35 mouse cellular contexts compared by ENCODE assay signal in the genomic region with DNA sequence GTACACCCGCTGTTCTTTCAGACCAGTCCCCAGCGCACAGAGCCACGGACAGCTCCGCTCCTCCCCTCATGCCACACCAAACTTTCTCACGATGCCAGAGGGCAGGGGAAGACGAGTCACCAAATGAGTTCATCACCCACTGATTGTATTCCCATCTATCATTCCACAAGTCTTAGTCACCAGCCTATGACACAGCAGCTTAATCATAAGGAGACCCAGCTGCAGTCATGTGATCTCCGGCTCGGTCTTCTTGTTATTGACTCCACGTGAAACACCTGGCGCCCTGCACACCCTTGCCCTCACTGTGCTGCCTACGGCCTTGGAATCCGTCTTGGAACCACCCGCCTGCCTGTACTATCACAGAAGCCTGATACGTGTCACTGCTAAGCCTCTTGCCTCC. TPM values are rescaled to one million over a fixed set of nuclear protein-coding genes. Genes with fewer than 3 reads are reported as not detected.
DNase-seq lines count a peak whose midpoint lies in the region; ATAC-seq lines count a peak whose summit lies in the region.
"Had no signal": no experiment of that assay in that cellular context is flagged by ENCODE, and none has a peak within 500 bp of the region (broad histone marks: within the 10 kb centered on the region; RNA-seq: fewer than 3 reads in every experiment).

No protein-coding gene starts in this region.

- H3K36me3 ChIP-seq in heart, embryonic 12.5 days = peaks cover 77% of the 10 kb centered on the region
- H3K36me3 ChIP-seq in intestine, embryonic 16.5 days (ENCODE audit: control insufficient read depth, insufficient read depth, low read length) = peaks cover 8% of the 10 kb centered on the region
- peaks cover 20% of the 10 kb centered on the region for H3K36me3 ChIP-seq in midbrain, embryonic 16.5 days (ENCODE audit: control insufficient read depth, insufficient read depth, low read length)
- H3K36me3 ChIP-seq in midbrain, embryonic 11.5 days (ENCODE audit: control insufficient read depth, insufficient read depth, low read length) = peaks cover 9% of the 10 kb centered on the region; the same call in 1 of the 2 replicates

- no peak for ATAC-seq in heart, embryonic 12.5 days (ENCODE audit: insufficient number of reproducible peaks, low FRiP score)
- peak; percentile 49 for ATAC-seq in intestine, embryonic 16.5 days
- no peak for ATAC-seq in midbrain, embryonic 16.5 days
- no peak for ATAC-seq in midbrain, embryonic 11.5 days (ENCODE audit: low FRiP score)
- no peak for ATAC-seq in granulocyte monocyte progenitor cell, adult 5-6 weeks (replicated peaks; ENCODE audit: poor library complexity, severe bottlenecking)
- ATAC-seq: activated CD4-positive, CD25-positive, alpha-beta regulatory T cell, adult 4 months; forebrain, embryonic 13.5 days; liver, embryonic 12.5 days; midbrain, embryonic 13.5 days had no signal

- peaks cover 48% of the 10 kb centered on the region for H3K4me1 ChIP-seq in heart, embryonic 12.5 days (replicated peaks)
- no peaks in the 10 kb centered on the region for H3K4me1 ChIP-seq in intestine, embryonic 16.5 days (ENCODE audit: control insufficient read depth, insufficient read depth, low read length)
- no peaks in the 10 kb centered on the region for H3K4me1 ChIP-seq in midbrain, embryonic 16.5 days (ENCODE audit: control insufficient read depth, insufficient read depth, low read length)
- no peaks in the 10 kb centered on the region for H3K4me1 ChIP-seq in midbrain, embryonic 11.5 days (ENCODE audit: control insufficient read depth, insufficient read depth, low read length)
- H3K4me1 ChIP-seq: forebrain, embryonic 13.5 days; midbrain, embryonic 13.5 days had no signal

- H3K9me3 ChIP-seq in heart, embryonic 12.5 days (replicated peaks) = no peaks in the 10 kb centered on the region
- H3K9me3 ChIP-seq in intestine, embryonic 16.5 days (ENCODE audit: control insufficient read depth, low read length) = no peaks in the 10 kb centered on the region
- no peaks in the 10 kb centered on the region for H3K9me3 ChIP-seq in midbrain, embryonic 16.5 days (replicated peaks; ENCODE audit: control insufficient read depth, low read length, poor library complexity, severe bottlenecking)
- H3K9me3 ChIP-seq in midbrain, embryonic 11.5 days (ENCODE audit: control insufficient read depth, low read length) = no peaks in the 10 kb centered on the region
- H3K9me3 ChIP-seq: forebrain, embryonic 13.5 days; hindbrain, embryonic 12.5 days; limb, embryonic 13.5 days; liver, embryonic 12.5 days; midbrain, embryonic 13.5 days; neural tube, embryonic 12.5 days had no signal

- H3K4me2 ChIP-seq in heart, embryonic 12.5 days = no peak overlapping the region
- H3K4me2 ChIP-seq in intestine, embryonic 16.5 days (ENCODE audit: low read depth, low read length) = no peak overlapping the region
- no peak overlapping the region for H3K4me2 ChIP-seq in midbrain, embryonic 16.5 days (ENCODE audit: low read length)
- H3K4me2 ChIP-seq in midbrain, embryonic 11.5 days = no peak overlapping the region
- H3K4me2 ChIP-seq: forebrain, embryonic 13.5 days; hindbrain, embryonic 12.5 days; limb, embryonic 13.5 days; liver, embryonic 12.5 days; lung, embryonic 14.5 days; midbrain, embryonic 13.5 days; neural tube, embryonic 12.5 days had no signal

- no peak overlapping the region for H3K27ac ChIP-seq in heart, embryonic 12.5 days (ENCODE audit: poor library complexity, severe bottlenecking)
- H3K27ac ChIP-seq in intestine, embryonic 16.5 days (ENCODE audit: low read length) = no peak overlapping the region
- no peak overlapping the region for H3K27ac ChIP-seq in midbrain, embryonic 16.5 days (ENCODE audit: low read length)
- H3K27ac ChIP-seq in midbrain, embryonic 11.5 days (ENCODE audit: low read depth, low read length) = no peak overlapping the region
- H3K27ac ChIP-seq: forebrain, embryonic 13.5 days; gastrocnemius, adult 2 months; hindbrain, embryonic 12.5 days; layer of hippocampus, adult 2 months; limb, embryonic 13.5 days; liver, embryonic 12.5 days; midbrain, embryonic 13.5 days; neural tube, embryonic 12.5 days had no signal

- H3K27me3 ChIP-seq in heart, embryonic 12.5 days (replicated peaks) = no peaks in the 10 kb centered on the region
- no peaks in the 10 kb centered on the region for H3K27me3 ChIP-seq in intestine, embryonic 16.5 days (replicated peaks; ENCODE audit: control insufficient read depth, insufficient read depth, low read length)
- no peaks in the 10 kb centered on the region for H3K27me3 ChIP-seq in midbrain, embryonic 16.5 days (ENCODE audit: control insufficient read depth, insufficient read depth, low read depth, low read length)
- no peaks in the 10 kb centered on the region for H3K27me3 ChIP-seq in midbrain, embryonic 11.5 days (ENCODE audit: control insufficient read depth, insufficient read depth, low read length)
- H3K27me3 ChIP-seq: forebrain, embryonic 13.5 days; hindbrain, embryonic 12.5 days; limb, embryonic 13.5 days; liver, embryonic 12.5 days; midbrain, embryonic 13.5 days; neural tube, embryonic 12.5 days had no signal

- DNase-seq in heart, adult 11 months = peak; percentile 88
- DNase-seq in NIH3T3 (ENCODE audit: low read depth) = peak; percentile 44
- DNase-seq in midbrain, embryonic 11.5 days (ENCODE audit: low spot score, missing footprints) = no peak
- DNase-seq in kidney, postnatal 25 days = no peak
- DNase-seq: adrenal gland, postnatal 10 days; B cell, adult 2 months; cerebellum, adult 8-10 months; gastrocnemius, adult 2 months; heart, adult 18-20 months; kidney, adult 2 months; kidney, postnatal 14 days; lung, embryonic 14.5 days; retina, postnatal 1 day; right cerebral cortex, postnatal 25 days; thymus, adult 2 months had no signal

- no peak overlapping the region for H3K9ac ChIP-seq in heart, embryonic 12.5 days
- H3K9ac ChIP-seq in intestine, embryonic 16.5 days (ENCODE audit: low read depth, low read length) = no peak overlapping the region
- H3K9ac ChIP-seq in midbrain, embryonic 16.5 days (ENCODE audit: low read depth, low read length) = no peak overlapping the region
- no peak overlapping the region for H3K9ac ChIP-seq in midbrain, embryonic 11.5 days (ENCODE audit: low read length)
- H3K9ac ChIP-seq: forebrain, embryonic 13.5 days; hindbrain, embryonic 12.5 days; limb, embryonic 13.5 days; liver, embryonic 12.5 days; lung, embryonic 14.5 days; midbrain, embryonic 13.5 days; neural tube, embryonic 12.5 days had no signal

- 82% methylated on average over 14 of the region's 14 CpGs for WGBS in heart, embryonic 12.5 days
- WGBS in intestine, embryonic 16.5 days = 79% methylated on average over 14 of the region's 14 CpGs
- WGBS in midbrain, embryonic 16.5 days = 92% methylated on average over 14 of the region's 14 CpGs
- WGBS in midbrain, embryonic 11.5 days = 92% methylated on average over 14 of the region's 14 CpGs

- H3K4me3 ChIP-seq in heart, embryonic 12.5 days = no peak overlapping the region
- H3K4me3 ChIP-seq in intestine, embryonic 16.5 days (ENCODE audit: low read length) = no peak overlapping the region
- no peak overlapping the region for H3K4me3 ChIP-seq in midbrain, embryonic 16.5 days (ENCODE audit: low read depth, low read length)
- no peak overlapping the region for H3K4me3 ChIP-seq in midbrain, embryonic 11.5 days (ENCODE audit: low read depth, low read length)
- H3K4me3 ChIP-seq: forebrain, embryonic 13.5 days; gastrocnemius, adult 2 months; hindbrain, embryonic 12.5 days; layer of hippocampus, adult 2 months; limb, embryonic 13.5 days; liver, embryonic 12.5 days; midbrain, embryonic 13.5 days; neural tube, embryonic 12.5 days had no signal

RNA-seq across cellular contexts. Expression of gene Ssh1, which starts 28.7 kb away (rescaled TPM):
- polyA plus RNA-seq in heart, embryonic 12.5 days (2016; fragmentation: Nextera tagmentation; extraction: Ambion mirVana) = 19.0 and 21.4 TPM in 2 replicates
- 7.1 and 7.8 TPM in 2 replicates for polyA plus RNA-seq in intestine, embryonic 16.5 days (2015; fragmentation: Nextera tagmentation; extraction: Ambion mirVana)
- polyA plus RNA-seq in midbrain, embryonic 16.5 days (2015; fragmentation: Nextera tagmentation; extraction: Ambion mirVana) = 9.4 and 13.7 TPM in 2 replicates
- polyA plus RNA-seq in midbrain, embryonic 11.5 days (2014; fragmentation: Nextera tagmentation; extraction: Ambion mirVana) = 18.8 and 20.8 TPM in 2 replicates
- 5.9 and 15.0 TPM in 2 replicates for total RNA-seq in granulocyte monocyte progenitor cell, adult 5-6 weeks (2014; fragmentation: Nextera tagmentation)
- 1.9 and 2.4 TPM in 2 replicates for total RNA-seq in granulocyte monocyte progenitor cell, adult 5-6 weeks (2017)

RNA-seq across cellular contexts. Expression of gene Dao, which starts 38.5 kb away (rescaled TPM):
- not detected in 2 replicates for polyA plus RNA-seq in heart, embryonic 12.5 days (2016; fragmentation: Nextera tagmentation; extraction: Ambion mirVana)
- 31.0 and 32.5 TPM in 2 replicates for polyA plus RNA-seq in intestine, embryonic 16.5 days (2015; fragmentation: Nextera tagmentation; extraction: Ambion mirVana)
- polyA plus RNA-seq in midbrain, embryonic 16.5 days (2015; fragmentation: Nextera tagmentation; extraction: Ambion mirVana) = not detected in 2 replicates
- not detected in 2 replicates for polyA plus RNA-seq in midbrain, embryonic 11.5 days (2014; fragmentation: Nextera tagmentation; extraction: Ambion mirVana)
- not detected in 2 replicates for total RNA-seq in granulocyte monocyte progenitor cell, adult 5-6 weeks (2014; fragmentation: Nextera tagmentation)
- total RNA-seq in granulocyte monocyte progenitor cell, adult 5-6 weeks (2017) = not detected in 2 replicates
- total RNA-seq: adrenal gland, postnatal 10 days; gastrocnemius, adult 2 months; heart, adult 18-20 months; heart, postnatal 25 days; layer of hippocampus, adult 2 months; layer of hippocampus, postnatal 25 days; left cerebral cortex, postnatal 25 days; megakaryocyte, adult 5-6 weeks had no signal
- polyA plus RNA-seq: brain, embryonic 14.5 days; embryonic facial prominence, embryonic 14.5 days; forebrain, embryonic 13.5 days; heart, embryonic 14.5 days; hindbrain, embryonic 12.5 days; limb, embryonic 13.5 days; liver, embryonic 12.5 days; lung, embryonic 14.5 days; midbrain, embryonic 13.5 days; neural tube, embryonic 12.5 days; urinary bladder, adult 2 months had no signal

RNA-seq across cellular contexts. Expression of gene Coro1c, which starts 56.4 kb away (rescaled TPM):
- polyA plus RNA-seq in heart, embryonic 12.5 days (2016; fragmentation: Nextera tagmentation; extraction: Ambion mirVana) = 137 and 141 TPM in 2 replicates
- polyA plus RNA-seq in intestine, embryonic 16.5 days (2015; fragmentation: Nextera tagmentation; extraction: Ambion mirVana) = 175 and 183 TPM in 2 replicates
- 201 and 209 TPM in 2 replicates for polyA plus RNA-seq in midbrain, embryonic 16.5 days (2015; fragmentation: Nextera tagmentation; extraction: Ambion mirVana)
- 201 and 205 TPM in 2 replicates for polyA plus RNA-seq in midbrain, embryonic 11.5 days (2014; fragmentation: Nextera tagmentation; extraction: Ambion mirVana)
- 55.8 and 64.9 TPM in 2 replicates for total RNA-seq in granulocyte monocyte progenitor cell, adult 5-6 weeks (2014; fragmentation: Nextera tagmentation)
- 80.5 and 102 TPM in 2 replicates for total RNA-seq in granulocyte monocyte progenitor cell, adult 5-6 weeks (2017)

Comparison
In these comparisons a context has a peak if more than half of its experiments do, and no peak if none do; other contexts are left out.
1. DNase-seq: peak in heart, adult 11 months (single experiment) and NIH3T3 (single experiment); none in midbrain, embryonic 11.5 days (single experiment) and kidney, postnatal 25 days (0 of 2).
2. RNA of gene Dao, which starts 38.5 kb away (polyA plus RNA-seq): 31.0 to 32.5 TPM in intestine, embryonic 16.5 days; not detected in heart, embryonic 12.5 days, not detected in midbrain, embryonic 16.5 days and not detected in midbrain, embryonic 11.5 days; every median in the first group is over 10 times any median in the second.